Mouse (Mus musculus): ENCODE measurements around the gene Polr2l. TPM values are rescaled to one million over a fixed set of nuclear protein-coding genes. Genes with fewer than 3 reads are reported as not detected.
A peak's percentile ranks its signal among the peaks of the same experiment; 100 is the strongest.

Polr2l gene
- polyA plus RNA-seq, 1 experiment from 2014 or later = 50.5 TPM

DNA sequence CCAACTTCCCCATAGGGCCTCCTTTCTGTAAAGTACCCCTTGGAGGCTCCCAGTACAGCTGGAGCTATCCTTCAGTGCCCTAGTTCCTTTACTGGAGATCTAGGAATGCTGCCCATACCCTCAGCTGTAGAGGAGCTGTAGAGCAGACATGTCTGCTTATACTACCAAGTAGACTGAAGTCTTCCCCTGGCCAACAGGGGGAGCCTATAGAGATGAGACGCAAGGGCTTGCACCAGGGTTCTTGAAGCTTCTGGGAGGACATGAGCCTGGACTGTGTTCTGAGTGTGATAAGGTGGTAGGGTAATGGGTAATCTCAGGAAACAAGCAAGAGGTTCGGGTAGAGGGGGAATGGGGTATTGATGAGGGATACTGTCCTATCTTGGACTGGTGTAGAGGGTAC is 16.2 kb upstream of the Polr2l start:
- Histone ChIP-seq H3K9me3 (ENCODE audit: low read length) (no peaks in the 10 kb centered on the region), H3K4me1 (ENCODE audit: insufficient read depth, low read depth, low read length) (no peaks in the 10 kb centered on the region), H3K36me3 (ENCODE audit: insufficient read depth, low read length) (no peaks in the 10 kb centered on the region; the same call in 1 of the 2 replicates), H3K27ac (ENCODE audit: low read length) (no peak overlapping the region), H3K27me3 (replicated peaks; ENCODE audit: insufficient read depth, low read length) (no peaks in the 10 kb centered on the region), H3K4me3 (ENCODE audit: low read depth, low read length) (no peak overlapping the region), H3K9ac (replicated peaks; ENCODE audit: low read depth) (no peak overlapping the region), H3K4me2 (replicated peaks; ENCODE audit: low read depth, low read length) (no peak overlapping the region)
- DNase-seq (ENCODE audit: low spot score) (no peak), ATAC-seq (no peak)
- 66% methylated on average over 2 of the region's 2 CpGs for WGBS
- TF ChIP-seq CTCF (IDR thresholded peaks at IDR 0.05) = peak; percentile 53
- no peak for TF ChIP-seq EP300 (IDR thresholded peaks at IDR 0.05)

DNA sequence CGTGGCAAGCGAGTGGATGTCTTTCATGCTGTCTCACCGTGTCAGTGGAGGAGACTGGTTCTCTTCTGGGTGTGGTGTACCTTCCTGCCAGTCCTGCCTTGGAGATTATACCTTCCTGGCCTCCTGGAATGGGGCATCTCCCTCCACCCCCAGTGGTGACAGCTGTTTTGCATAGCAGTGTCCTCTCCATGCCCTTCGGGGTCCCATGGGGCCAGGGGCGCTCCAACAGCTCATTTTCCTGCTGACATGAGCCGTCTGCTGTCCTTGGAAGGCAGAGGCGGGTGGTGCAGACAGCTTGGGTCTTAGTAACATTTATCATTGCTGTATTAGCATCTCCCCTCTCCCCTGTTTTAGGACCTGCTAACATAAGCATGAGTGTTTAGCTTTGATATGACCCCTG is 12.2 kb upstream of the Polr2l start:
- H3K27ac ChIP-seq (ENCODE audit: low read length) = no peak overlapping the region
- ATAC-seq (no peak), DNase-seq (ENCODE audit: low spot score) (no peak)
- no peaks in the 10 kb centered on the region for H3K36me3 ChIP-seq (ENCODE audit: insufficient read depth, low read length)
- no peak overlapping the region for H3K4me3 ChIP-seq (ENCODE audit: low read depth, low read length)
- 80% methylated on average over 7 of the region's 7 CpGs for WGBS
- H3K4me1 ChIP-seq (ENCODE audit: insufficient read depth, low read depth, low read length) = peaks cover 7% of the 10 kb centered on the region; the same call in 1 of the 2 replicates
- no peaks in the 10 kb centered on the region for H3K9me3 ChIP-seq (ENCODE audit: low read length)
- TF ChIP-seq EP300 (IDR thresholded peaks at IDR 0.05) (no peak), CTCF (IDR thresholded peaks at IDR 0.05) (no peak)
- H3K9ac ChIP-seq (replicated peaks; ENCODE audit: low read depth) = no peak overlapping the region
- H3K27me3 ChIP-seq (replicated peaks; ENCODE audit: insufficient read depth, low read length) = no peaks in the 10 kb centered on the region
- H3K4me2 ChIP-seq (replicated peaks; ENCODE audit: low read depth, low read length) = no peak overlapping the region

DNA sequence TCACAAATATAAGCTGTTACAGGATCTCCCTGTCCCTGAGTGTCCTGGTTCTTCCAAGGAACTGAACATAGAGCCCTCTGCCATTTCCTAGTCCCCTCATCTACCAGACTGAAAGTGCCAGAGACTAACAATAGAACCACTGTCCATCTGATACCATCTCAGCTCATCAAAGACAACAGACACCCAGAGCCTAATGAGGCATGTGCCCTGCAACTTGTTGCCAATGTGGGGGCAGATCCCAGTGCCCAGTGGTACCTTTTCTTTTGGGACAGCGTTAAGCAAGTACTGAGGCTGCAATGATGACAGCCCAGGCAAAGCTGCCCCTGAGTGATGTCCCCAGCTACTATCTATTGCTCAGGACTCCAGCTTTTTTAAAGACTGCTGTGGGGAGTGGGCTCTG is 11.3 kb upstream of the Polr2l start:
- no peak overlapping the region for H3K4me3 ChIP-seq (ENCODE audit: low read depth, low read length)
- H3K4me1 ChIP-seq (ENCODE audit: insufficient read depth, low read depth, low read length) = peaks cover 14% of the 10 kb centered on the region
- 83% methylated on average over 1 of the region's 1 CpGs for WGBS
- ATAC-seq (no peak), DNase-seq (ENCODE audit: low spot score) (no peak)
- H3K27ac ChIP-seq (ENCODE audit: low read length) = no peak overlapping the region
- no peaks in the 10 kb centered on the region for H3K9me3 ChIP-seq (ENCODE audit: low read length)
- 0 out of 2 replicates have a peak, but pooled peaks cover 3% of the 10 kb centered on the region for H3K27me3 ChIP-seq (replicated peaks; ENCODE audit: insufficient read depth, low read length)
- TF ChIP-seq EP300 (IDR thresholded peaks at IDR 0.05) = no peak
- TF ChIP-seq CTCF (IDR thresholded peaks at IDR 0.05) = no peak
- H3K36me3 ChIP-seq (ENCODE audit: insufficient read depth, low read length) = no peaks in the 10 kb centered on the region
- H3K9ac ChIP-seq (replicated peaks; ENCODE audit: low read depth) = no peak overlapping the region
- H3K4me2 ChIP-seq (replicated peaks; ENCODE audit: low read depth, low read length) = no peak overlapping the region

DNA sequence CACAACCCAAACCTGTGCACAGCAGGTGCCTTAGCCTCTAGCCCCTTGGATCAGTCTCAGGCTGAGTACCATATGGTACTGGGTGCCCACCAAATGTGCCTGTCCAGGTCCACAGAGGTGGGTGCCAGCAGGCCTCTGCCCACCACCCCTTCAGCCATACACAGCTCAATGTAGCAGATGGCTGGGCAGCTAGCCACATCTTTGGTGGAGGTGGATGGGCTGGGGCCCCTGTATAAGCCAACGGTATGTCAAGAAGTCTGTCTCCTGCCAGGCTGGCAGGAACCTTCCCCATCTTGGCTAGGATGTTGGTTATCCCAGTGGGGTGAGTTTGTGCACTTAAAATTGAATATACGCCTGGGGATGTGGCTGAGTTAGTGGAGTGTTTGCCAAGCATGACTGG is 10.7 kb upstream of the Polr2l start:
- Histone ChIP-seq H3K4me2 (replicated peaks; ENCODE audit: low read depth, low read length) (no peak overlapping the region), H3K27me3 (replicated peaks; ENCODE audit: insufficient read depth, low read length) (0 out of 2 replicates have a peak, but pooled peaks cover 3% of the 10 kb centered on the region), H3K27ac (ENCODE audit: low read length) (no peak overlapping the region), H3K36me3 (ENCODE audit: insufficient read depth, low read length) (no peaks in the 10 kb centered on the region), H3K9ac (replicated peaks; ENCODE audit: low read depth) (no peak overlapping the region), H3K4me1 (ENCODE audit: insufficient read depth, low read depth, low read length) (peaks cover 19% of the 10 kb centered on the region), H3K4me3 (ENCODE audit: low read depth, low read length) (no peak overlapping the region), H3K9me3 (ENCODE audit: low read length) (no peaks in the 10 kb centered on the region)
- no peak for DNase-seq (ENCODE audit: low spot score)
- ATAC-seq = no peak
- TF ChIP-seq CTCF (IDR thresholded peaks at IDR 0.05) (no peak), EP300 (IDR thresholded peaks at IDR 0.05) (no peak)
- 69% methylated on average over 2 of the region's 2 CpGs for WGBS

DNA sequence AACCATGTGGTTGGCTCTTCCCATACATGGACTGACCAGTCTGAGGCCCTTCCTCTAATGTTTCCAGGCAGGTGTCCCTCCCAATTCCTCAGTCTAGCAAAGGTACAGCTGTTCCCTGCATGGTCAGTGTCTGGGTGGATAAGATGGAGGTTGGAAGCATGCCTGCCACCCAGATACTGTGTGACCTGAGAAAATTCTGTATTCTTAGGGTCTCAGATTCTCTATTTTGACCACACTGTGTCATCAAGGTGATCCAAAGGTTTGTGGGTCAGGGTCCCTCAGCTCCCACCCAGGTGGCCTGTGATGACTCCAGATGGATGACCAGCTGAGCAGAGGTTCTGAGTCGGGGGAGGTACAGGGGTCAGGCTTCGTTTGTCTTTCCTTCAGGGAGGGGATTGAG is 10.3 kb upstream of the Polr2l start:
- no peak overlapping the region for H3K27ac ChIP-seq (ENCODE audit: low read length)
- no peaks in the 10 kb centered on the region for H3K36me3 ChIP-seq (ENCODE audit: insufficient read depth, low read length)
- TF ChIP-seq EP300 (IDR thresholded peaks at IDR 0.05) (no peak), CTCF (IDR thresholded peaks at IDR 0.05) (no peak)
- no peak overlapping the region for H3K4me3 ChIP-seq (ENCODE audit: low read depth, low read length)
- H3K9ac ChIP-seq (replicated peaks; ENCODE audit: low read depth) = no peak overlapping the region
- DNase-seq (ENCODE audit: low spot score) = no peak
- WGBS = 65% methylated on average over 2 of the region's 2 CpGs
- no peak overlapping the region for H3K4me2 ChIP-seq (replicated peaks; ENCODE audit: low read depth, low read length)
- H3K4me1 ChIP-seq (ENCODE audit: insufficient read depth, low read depth, low read length) = peaks cover 19% of the 10 kb centered on the region
- H3K9me3 ChIP-seq (ENCODE audit: low read length) = no peaks in the 10 kb centered on the region
- H3K27me3 ChIP-seq (replicated peaks; ENCODE audit: insufficient read depth, low read length) = 0 out of 2 replicates have a peak, but pooled peaks cover 3% of the 10 kb centered on the region
- no peak for ATAC-seq

DNA sequence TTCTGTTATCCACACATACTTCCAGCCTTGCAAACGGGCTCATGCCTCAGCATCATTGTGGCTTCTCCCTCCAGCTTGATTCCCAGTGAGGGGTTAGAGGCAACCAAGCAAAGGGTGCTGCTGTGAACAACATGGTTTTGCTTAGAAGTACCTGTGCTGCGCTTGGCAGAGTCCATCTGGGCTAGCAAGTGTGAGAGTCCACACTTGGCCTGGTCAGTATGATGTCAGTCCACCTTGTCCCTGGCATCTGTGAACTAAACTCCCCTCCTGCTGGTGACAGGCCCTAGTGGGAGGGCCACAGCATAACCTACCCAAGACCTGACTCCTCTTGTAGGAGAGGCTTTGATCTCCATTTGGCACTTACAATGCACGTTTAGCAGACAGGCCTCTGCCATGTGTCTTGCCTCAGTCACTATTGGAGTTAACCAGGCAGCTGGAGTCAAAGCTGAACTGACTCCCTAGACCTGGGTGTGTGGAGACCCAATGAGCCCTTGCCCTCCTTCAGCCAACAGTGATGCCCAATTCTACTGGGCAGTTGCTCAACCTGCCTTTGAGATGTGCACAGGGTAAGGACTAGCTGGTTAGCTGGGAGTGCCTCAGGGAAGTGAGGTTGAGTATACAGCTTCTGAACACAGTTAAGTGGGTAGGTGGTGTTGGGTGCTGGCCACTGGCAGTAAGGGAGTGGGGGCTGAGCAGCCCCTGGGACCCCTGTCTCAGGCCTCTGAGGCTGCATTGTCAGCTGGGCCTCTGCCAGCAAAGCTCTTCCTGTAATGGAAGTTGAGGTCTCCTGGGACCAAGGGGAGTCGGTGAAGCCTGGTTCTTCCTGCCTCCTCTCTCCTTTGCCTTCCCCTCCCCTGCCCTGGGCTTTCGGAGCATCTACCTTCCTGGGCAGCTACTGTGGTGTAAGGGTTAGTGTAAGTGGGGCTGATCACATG is 9.5 kb upstream of the Polr2l start:
- no peak overlapping the region for H3K27ac ChIP-seq (ENCODE audit: low read length)
- no peak overlapping the region for H3K4me3 ChIP-seq (ENCODE audit: low read depth, low read length)
- DNase-seq (ENCODE audit: low spot score) (no peak), ATAC-seq (no peak)
- H3K4me2 ChIP-seq (replicated peaks; ENCODE audit: low read depth, low read length) = no peak overlapping the region
- WGBS = 68% methylated on average over 5 of the region's 5 CpGs
- H3K4me1 ChIP-seq (ENCODE audit: insufficient read depth, low read depth, low read length) = peaks cover 19% of the 10 kb centered on the region
- no peak overlapping the region for H3K9ac ChIP-seq (replicated peaks; ENCODE audit: low read depth)
- no peaks in the 10 kb centered on the region for H3K36me3 ChIP-seq (ENCODE audit: insufficient read depth, low read length)
- H3K9me3 ChIP-seq (ENCODE audit: low read length) = no peaks in the 10 kb centered on the region
- H3K27me3 ChIP-seq (replicated peaks; ENCODE audit: insufficient read depth, low read length) = 0 out of 2 replicates have a peak, but pooled peaks cover 3% of the 10 kb centered on the region
- TF ChIP-seq CTCF (IDR thresholded peaks at IDR 0.05) = no peak
- no peak for TF ChIP-seq EP300 (IDR thresholded peaks at IDR 0.05)
